Mouse (Mus musculus): ENCODE measurements at regions not wholly inside any gene's neighbourhood (a gene's known extent, or its start where the extent isn't known, plus 50 kb on each side); places are given as distances from the start of the nearest gene placed in this dataset.

DNA sequence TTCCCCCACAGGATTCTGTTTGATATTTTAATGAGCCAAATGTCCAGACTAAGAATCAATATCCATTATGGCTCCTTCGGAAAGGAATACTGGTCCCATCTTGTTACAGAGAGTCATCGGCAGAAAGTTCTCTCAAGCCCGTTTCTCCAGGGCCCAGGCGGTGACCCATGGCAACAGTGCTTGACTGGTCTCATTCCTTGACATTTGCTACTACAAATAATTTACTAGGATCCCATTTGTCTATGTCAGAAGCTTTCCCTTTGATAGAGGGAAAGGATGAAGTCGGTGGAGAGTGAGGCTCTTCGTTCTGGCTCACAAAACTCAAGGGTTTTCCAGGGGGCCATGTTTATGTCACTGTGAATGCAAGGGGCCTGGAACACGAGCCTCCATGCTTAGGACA, 52.0 kb upstream of the Gadl1 start:
- intact Hi-C loops (cut with DNase I): no loop called here

GRCm38 (mm10) chr9:115858848-115859247, 50.4 kb upstream of the Gadl1 start:
- no peak for DNase-seq
- intact Hi-C loops (cut with DNase I): no loop called here

More for the DNA sequence above, 52.0 kb upstream of the Gadl1 start:
- no peak for DNase-seq

Small RNA genes lying in the stretch of these regions (microRNA-seq; reads per million reads assigned to microRNA genes)
- 0 reads per million in 2 experiments for gene Gm22243
- 0 reads per million in 2 experiments for gene Gm25510
- gene Gm26303: 0 reads per million in 2 experiments
- 0 reads per million in 2 experiments for gene Mir467h

All from heart, postnatal 14 days (tissue).